Mouse (Mus musculus): ENCODE data around the gene Cdkn1c.

Gene Cdkn1c

DNA sequence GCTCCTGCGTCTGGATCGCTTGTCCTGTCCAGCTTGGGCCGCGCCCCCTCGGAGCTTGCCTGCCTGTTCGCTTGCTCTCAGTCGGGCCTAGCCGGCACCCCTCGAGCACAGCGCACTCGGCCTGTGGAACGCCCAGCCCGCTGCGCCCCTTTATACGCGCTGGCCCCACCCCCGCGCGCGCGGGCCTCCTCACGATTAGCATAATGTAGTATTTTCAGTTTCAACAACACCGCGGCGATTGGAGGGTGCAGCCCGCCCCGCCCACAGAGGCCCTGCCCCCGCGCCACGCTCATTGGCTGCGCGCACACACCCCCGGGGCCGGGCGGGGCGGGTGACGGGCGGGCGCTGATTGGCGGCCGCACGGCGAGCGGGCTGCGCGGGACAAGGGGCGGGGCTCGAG, at the start of gene Cdkn1c:
Cdkn1c (minus strand) TSS at position 177 of the 400 bp plus-strand sequence.
- DNase-seq, result peak; percentile 89

DNA sequence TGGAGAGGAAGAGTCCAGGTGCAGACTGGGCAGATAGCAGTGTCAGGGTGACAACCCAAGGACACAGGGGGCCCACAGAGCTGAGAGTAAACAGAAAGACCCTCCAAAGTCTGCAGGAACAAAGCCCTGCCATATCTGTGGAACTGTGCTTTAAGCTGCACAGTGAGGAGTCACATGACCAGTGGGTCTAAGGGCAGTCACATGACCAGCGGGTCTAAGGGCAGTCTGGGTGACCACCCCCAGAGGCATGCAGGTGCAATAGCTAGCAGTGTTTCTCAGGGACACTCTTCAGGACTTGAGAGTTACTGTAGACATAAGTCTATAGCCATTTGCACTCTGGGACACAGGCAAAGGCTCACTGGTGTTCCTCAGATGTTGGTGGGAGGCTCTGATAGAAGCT, 48.7 kb upstream of the Cdkn1c start:
- DNase-seq, result no peak

DNA sequence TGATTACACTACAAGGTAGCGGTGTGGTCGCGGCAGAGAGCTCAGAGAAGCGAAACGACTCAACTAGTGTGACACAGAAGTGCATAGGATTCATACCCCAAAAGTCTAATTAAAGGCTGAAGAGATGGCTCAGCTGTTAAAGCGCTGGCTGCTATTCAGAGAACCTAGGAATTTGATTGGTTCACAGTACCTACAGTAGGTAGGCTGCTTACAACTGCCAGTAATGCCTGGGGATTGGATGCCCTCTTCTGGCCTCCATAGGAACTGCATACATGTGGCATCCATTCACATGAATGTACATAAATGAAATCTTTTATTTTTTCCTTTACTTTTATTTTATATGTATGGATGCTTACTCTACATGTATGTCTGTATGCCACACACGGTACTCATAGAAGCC, 45.8 kb upstream of the Cdkn1c start:
- DNase-seq, result peak; percentile 65

DNA sequence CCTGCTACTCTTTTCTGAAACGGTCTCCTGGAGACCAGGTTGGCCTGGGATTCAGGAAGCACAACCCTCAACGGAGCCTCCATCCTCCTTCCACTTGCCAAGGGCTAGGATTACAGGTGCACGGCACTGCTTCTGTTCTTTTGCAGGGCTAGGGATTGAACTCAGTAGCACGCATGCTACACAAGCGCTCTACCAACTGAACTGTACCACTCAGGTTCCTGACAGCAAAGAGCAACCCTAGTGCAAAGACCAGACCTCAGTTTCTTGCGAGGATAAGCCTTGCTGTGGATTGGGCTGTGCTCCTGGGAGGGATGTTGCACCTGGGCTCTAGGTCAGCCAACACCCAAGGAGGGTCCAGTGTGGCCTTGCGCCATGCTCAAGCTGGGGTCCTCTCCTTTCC, 45.4 kb upstream of the Cdkn1c start:
- DNase-seq, result no peak

DNA sequence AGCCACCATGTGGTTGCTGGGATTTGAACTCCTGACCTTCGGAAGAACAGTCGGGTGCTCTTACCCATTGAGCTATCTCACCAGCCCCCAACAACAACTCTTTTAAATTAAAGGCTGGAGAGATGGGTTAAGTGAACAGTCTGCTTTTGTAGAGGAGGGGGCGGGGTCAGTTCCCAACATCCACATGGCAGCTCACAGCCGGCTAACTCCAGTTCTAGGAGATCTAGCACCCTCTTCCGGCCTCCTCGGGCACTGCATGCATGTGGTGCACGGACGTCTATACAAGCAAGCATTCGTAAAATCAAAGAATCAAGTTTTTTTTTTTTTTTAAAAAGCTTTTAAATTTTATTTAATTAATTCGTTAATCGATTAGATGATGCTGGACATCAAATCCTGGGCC, 45.0 kb upstream of the Cdkn1c start:
- peak; percentile 77 for DNase-seq

DNA sequence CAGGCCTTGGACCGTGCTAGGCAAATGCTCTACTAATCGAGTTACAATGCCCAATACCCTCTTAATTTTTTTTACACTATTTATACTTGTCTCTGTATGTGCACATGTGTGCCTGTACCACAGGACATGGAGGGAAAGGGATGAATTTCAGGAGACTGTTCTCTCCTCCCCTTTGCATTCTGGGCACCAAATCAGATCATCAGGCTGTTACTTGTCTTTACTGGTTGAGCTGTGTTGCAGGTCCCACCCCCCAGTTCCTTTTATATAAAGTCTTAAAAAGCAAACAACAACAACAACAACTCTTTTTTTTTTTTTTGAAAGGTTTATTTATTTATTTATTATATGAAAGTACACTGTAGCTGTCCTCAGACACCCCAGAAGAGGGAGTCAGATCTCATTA, 44.6 kb upstream of the Cdkn1c start:
- no peak for DNase-seq

DNA sequence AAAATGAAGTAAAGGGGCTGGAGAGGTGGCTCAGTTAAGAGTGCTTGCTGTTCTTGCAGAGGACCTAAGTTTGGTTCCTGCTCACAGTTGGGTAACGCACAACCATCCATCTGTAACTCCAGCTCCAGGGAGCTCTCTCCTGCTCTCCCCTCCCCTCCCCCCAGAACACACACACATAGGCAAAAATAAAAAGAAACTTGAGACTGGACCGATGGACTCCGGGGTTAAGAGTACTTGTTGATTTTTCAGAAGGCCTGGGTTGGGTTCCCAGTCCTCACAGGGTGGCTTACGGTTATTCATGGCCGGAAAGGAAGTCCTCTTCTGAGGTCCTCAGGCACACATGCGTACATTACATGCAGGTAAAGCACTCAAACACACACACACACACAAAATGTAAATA, 43.1 kb upstream of the Cdkn1c start:
- no peak for DNase-seq

DNA sequence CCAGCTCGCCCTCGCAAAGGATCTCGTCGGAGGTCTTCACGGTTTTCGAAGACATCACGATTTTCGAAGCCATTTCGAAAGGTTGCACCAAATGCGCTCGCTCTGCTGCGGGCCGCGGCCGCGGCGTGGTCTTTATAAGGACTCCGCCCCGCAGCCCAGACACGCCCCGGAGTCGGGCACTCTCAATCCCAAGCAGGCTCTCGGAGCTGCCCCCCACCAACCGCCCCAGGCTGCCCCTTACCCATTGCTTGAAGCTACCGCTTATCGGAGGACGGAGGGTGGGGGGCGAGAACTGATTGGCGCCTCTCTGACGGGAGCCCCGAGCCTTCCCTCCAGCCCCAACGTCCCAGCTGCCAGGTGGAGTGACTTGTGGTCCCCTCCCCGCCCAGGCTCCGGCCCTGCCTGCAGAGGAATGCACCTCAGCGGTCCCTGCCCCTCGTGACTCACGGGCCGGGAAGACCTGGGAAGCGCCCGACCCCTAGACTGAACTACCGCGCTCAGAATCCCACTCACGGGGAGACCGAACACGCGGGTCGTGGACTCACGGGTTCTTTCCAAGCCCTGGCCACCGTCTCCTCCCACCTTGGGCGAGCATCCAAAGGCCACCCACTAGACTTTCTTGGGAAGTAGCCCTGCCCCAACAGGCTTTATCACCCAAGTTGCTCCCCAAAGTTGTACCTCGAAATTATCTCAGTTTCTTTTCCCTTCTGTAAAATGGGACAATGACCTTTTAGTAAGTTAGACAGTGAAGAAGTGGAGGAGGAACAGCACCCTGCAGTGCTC, 41.8 kb upstream of the Cdkn1c start, which contains the start of gene Phlda2:
Phlda2 (minus strand) TSS at position 733 of the 783 bp plus-strand sequence.
- peak; percentile 39 for DNase-seq

DNA sequence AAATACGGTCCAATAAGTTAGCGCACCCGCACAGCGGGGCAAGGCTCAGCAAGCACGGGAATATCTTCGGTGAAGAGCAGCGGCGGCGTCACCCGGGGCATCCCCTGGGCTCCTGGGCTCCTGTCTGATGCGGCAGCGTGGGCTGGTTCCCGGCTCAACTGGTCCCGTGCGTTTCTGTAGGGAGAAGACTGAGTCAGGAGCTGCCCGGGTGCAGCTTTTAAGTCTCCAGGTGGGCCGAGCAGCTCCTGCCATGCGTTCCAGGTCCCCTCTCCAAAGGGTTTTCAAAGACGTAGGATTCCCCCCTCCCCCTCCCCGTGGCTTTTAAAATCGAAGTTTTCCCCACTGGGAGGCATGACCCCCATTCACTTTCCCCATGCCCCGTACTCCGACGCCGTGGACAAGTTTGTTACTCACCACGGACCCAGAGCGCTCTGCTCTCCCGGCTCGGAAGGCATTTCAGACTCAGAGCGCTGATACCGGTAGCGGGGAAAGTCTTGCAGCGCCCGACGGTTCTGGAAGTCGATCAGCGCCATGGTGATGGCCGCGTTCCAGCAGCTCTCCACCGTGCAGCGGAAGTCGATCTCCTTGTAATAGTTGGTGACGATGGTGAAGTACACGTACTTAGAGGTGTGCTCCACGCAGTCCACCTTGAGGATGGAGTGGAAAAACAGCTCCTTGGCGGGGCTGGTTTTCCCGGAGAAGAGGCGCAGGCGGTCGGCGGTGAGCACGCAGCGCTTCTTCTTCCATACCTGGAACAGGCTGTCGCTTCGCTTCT, 41.0 kb upstream of the Cdkn1c start:
- DNase-seq, result no peak

DNA sequence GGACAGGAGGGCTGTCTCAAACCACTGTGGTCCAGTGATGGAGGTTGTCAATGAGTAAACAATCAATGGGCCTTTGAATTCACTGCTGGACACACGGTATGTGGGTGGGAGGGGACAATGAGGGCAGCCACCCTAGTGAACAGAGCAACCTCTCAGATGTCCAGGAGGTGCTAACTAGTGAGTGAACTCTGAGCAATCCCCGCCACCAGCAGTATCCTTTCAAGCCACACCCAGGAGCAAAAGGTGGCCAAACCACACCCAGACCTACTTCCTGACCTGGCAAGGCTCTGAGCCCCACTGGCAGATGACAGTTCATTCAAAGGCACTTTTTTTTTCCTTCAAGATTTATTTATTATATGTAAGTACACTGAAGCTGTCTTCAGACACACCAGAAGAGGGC, 40.1 kb upstream of the Cdkn1c start:
- no peak for DNase-seq

DNA sequence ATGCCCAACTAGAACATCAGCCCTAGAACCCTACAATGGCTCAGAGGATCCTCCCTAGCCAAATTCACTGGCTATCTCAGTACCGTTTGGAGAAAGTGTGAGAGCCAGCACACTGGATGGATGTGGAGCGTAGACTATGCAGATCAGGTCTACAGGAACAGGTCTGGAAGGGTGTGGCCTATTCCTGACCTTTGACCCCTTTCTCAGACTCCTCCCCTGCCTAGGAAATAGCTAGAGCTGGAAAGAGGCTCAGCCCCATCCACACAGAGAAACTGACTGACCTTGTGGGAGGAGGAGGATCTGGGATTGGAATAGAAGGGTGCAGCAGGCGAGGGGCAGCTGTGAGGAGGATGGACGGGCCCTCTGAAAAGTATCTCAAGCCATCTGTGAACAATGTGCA, 37.7 kb upstream of the Cdkn1c start:
- no peak for DNase-seq

DNA sequence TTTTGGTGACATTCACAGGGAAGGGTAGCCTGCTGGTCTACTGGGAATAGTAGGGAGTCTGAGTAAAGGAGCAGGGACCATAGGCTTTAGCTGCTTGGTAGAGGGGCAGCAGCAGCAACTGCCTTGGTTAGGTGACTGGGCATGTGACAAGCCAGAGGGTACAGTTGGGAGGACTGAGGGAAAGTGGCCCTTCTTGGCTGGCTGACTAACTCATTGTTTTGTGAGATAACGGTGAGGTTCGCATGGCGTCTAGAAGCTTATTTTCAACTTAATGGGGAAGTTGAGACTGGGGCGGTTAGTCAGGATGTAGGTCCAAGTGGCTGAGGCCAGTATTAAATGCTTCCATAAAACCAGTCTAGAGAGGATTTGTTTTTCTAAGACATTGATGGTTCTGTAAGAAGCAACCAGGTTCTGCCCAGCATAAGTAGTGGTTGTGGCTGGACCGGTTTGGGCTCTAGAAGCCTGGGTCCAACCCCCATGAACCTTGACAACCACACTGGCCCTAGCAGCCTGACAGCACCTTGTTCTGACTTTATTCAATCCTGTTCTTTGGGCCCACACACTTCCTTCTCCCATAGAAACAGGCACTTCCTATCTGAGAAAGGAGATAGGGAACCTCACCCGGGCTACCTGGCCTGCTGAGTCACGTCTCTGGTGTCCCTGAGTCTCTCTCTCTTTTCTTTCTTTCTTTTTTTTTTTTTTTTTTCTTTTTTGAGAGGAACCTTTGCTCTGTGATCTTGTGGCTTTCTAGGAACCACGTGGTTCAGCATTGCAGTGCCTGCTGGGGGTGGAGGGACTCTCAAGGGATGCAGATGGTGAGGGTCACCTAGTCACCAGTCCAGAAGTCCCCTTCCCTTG, 34.5 kb upstream of the Cdkn1c start:
- no peak for DNase-seq

DNA sequence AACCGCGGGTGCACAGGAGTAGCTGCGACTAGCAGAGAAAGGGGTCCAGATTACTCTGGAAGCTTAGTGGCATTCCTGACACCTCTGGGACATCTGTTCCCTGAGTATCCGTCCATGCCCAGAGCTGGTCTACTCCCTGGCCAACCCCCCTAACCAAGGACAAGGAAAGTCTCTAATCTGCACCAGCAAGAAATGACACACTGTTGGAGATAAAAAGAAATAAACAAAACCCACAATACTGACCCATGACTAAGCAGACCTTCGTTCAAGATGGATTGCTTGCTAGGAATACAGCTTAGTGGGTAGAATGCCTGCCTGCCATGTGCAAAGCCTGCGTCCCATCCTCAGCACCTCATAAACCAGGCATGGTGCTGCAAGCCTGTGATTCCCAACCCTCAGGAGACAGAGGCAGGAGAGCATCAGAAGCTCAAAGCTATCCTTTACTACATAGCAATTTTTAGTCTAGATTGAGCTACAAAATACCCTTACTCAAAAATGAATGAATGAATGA, 32.8 kb upstream of the Cdkn1c start:
- DNase-seq, result no peak

DNA sequence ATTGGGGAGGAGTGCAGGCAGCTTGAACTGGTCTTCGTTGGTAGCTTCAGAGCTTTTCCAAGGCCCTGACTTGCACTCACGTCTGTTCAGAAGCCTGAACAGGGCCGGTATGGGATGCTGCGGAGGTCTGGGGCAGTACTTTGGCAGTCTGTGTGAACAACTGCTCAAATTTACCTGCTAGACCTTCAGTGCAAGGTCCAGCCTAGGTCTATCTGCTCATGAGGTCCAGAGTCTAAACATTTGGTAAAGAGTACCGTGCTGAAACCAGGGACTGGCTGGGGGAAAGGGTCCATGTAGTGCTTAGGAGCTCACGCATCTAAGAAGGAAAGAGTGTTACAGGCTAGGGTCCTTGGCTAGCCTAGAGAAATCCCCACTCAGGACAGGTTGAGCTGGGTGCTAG, 28.9 kb upstream of the Cdkn1c start:
- DNase-seq, result no peak

DNA sequence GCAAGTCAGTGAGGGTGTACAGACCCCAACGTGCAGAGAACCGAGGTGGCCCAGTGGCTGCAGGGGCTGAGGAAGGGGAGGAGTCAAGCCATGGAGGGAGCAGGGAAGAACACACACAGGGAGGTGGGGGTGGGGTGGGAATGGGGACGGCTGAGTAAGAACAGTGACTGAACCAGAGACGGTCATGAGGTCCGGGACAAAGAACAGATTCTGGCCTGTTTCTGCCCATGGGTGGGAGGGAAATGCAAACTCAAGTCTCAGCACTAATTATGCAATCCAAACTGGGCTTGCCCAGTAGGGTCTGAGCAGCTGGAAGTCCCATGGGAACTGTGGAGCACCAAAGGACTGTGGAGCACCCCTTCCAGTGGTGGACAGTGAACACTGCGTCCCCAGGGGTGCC, 21.7 kb upstream of the Cdkn1c start:
- DNase-seq, result no peak

DNA sequence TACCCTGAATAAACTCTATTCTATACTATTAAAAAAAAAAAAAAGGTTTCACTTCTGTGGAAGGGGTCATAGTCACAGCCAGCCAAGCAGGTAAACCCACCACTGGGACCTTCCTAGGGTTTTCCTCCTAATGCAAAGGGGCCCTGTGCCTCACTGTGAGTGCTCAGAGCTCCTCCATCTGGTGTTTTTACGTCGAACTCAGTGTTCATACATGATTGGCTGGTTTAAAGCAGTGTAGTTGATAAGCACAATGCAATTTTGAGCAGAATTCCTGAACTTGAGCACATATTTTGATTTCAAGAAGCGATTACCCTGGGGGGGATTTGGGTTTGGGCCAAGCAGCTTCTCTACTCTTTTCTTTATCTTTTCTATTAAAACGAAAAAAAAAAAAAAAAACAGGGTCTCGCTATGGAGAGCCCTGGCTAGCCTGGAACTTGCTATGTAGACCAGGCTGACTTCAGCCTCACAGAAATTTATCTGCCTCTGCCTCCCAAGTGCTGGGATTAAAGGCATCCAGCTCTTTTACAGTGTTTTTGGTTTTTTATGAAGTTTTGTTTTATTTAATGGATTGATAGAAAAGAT, 21.0 kb upstream of the Cdkn1c start:
- DNase-seq, result no peak

DNA sequence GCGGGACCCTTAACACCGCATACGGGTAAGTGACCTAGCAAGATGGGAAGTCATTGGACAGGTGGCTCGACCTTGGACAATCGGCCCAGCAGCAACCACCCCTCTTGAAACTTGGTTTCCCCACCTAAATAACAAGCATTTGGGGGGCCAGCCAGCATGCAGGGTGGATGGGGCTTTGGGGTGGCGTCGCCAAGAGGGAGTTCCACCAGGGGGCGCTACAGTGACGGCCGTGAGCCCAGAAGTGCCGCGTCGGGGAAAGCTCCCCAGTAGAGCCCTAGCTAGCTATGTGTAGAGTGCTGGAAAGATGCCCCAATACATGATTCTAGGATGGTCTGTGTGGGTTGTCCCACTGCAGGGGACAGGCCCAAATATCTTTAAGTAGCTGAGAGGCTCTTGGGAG, 19.6 kb upstream of the Cdkn1c start:
- peak; percentile 68 for DNase-seq

DNA sequence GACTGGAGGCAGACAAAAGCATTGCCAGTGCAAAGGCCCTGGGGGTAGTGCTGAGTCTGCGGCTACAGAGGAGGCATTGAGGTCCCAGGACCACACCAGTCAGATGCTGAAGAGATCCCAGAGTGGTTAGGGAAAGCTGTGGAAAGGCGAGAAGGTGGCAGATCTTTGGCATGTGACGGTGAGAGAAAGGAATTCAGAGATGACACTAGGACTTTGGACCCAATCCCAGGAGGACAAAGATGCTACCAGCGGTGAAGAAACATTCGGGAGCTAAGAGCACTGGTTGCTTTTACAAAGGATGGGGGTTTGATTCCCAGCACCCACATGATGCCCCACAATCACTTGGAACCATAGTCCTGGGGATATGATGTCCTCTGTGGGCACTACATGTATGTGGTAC, 16.9 kb upstream of the Cdkn1c start:
- DNase-seq, result no peak

DNA sequence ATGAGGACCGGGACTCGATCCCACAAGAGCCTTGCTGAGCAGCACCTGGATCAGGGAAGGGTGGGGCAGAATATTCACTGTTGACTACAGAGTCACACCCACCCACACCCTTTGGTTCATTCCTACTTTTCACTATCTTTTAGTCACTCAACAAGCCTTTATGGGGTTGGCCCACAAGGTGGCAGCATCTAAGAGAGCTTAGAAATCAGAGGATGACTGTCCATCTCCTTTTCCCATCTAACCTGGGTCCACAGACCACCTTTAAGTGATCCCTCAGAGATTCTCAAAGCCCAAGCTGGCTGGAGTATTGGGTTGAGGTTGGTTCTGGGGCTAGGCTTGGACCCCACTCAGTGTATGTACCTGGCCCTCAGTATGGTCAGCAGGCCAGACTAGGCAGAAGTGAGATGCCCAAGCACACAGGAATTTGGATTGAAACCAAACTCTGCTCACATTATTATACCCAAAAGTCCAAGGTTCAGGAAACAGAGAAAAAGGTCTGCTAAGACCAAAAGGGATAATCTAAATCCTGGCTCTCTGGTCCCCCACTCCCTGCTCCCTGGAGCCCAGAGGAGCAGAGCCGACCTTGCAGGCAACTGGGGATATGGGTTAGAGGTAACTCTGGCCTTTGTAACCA, 16.0 kb upstream of the Cdkn1c start:
- no peak for DNase-seq

DNA sequence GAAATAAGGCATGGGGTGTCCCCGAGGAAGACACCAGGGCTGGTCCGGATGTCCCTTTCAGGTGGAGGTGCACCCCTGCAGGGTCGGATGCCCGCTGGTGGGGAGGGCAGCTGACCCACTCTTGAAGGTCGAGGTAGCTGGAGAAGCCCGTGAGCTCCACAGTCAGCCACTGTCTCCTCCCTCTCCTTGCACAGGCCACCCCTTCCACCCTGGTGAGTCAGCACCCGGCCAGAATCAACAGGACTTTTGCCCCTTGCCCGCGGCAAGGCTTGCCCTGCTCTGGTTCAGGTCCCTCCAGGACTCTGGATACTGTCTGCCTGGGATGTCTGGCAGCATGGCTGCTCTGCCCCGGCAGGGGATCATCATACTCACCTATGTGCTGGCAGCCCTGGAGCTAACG, 15.0 kb upstream of the Cdkn1c start:
- no peak for DNase-seq

DNA sequence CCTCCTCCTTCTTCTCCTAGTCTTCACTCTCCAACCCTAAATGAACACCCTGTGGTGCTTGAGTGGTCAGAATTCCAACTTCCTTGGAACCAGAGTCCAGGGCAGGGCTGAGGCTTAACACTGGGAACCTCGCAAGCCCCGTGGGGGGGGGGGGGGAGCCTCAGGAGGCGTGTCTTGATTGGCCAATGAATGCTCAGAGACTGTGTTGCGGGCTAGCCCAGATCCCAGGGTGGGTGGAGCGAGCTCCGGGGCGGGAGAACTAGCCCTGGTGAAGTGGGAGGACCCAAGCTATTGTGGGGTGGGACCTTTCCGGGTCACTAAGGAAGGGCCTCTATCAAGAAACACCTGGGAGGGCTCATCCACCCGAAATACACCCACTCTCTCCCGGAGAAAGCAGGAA, 14.0 kb upstream of the Cdkn1c start:
- DNase-seq, result peak; percentile 48

Measured in liver (tissue).